Mouse (Mus musculus): Measurements from ENCODE around the gene Fkrp. TPM values are rescaled to one million over a fixed set of nuclear protein-coding genes. Genes with fewer than 3 reads are reported as not detected.

The Fkrp gene
- polyA plus RNA-seq (2012; rRNA removed) = 25.6 and 28.9 TPM in 2 replicates

DNA sequence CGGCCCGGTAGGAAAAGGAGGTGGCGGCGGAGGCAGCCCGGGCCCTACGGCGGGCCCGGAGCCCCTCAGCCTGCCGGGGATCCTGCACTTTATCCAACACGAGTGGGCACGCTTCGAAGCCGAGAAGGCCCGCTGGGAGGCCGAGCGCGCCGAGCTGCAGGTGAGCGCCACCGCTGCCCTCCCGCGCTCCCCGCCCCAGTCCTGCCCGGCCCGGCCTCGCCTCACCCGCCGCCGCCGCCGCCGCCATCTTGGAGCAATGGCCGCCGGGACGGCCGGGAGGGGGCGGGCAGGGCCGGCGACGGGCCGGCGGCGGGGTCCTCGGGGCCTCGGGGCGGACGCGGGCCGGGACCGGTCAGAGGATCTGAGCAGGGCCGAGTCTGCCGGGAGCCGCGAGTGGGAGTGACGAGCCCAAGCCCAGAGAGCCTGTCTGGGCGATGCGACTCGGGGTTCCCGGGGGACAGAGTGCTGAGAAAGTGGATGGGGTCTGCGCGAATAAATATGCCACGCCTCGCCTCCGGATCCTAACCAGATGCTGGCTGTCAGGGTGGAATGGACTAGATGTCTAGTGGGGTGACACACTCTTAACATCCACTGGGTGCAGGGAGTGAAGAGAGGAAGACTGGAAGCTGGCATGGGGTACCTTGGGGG lies at the start of gene Fkrp:
Gene Fkrp (minus strand): TSS at position 258 of the 648 bp plus-strand sequence.
- DNase-seq (ENCODE audit: low read depth) = no peak

DNA sequence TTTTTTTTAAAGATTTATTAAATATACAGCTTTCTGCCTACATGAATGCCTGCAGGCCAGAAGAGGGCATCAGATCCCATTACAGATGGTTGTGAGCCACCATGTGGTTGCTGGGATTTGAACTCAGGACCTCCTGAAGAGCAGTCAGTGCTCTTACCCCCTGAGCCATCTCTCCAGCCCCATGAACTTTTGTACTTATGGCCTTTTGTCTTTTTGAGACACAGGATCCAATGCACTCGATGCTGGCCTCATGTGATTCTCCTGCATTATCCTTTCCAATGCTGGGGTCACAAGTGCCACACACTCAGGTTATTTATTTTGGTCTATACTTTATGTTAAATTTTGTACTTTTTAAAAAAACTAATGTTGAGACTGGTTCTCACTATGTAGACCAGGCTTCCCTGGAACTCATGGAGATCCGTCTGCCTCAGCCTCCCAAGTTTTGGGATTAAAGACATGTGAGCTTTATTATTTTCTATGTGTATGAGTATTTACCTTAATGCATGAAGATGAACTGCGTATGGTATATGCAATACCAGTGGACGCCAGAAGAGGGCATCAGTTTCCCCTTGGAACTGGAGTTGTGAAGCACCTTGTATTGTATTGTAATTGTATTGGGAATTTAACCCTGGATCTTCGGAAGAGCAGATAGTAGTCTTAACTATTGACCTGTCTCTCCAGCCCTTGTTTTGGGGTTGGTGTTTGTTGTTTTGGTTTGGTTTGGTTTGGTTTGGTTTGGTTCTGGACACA lies 43.5 kb upstream of the Fkrp start:
- DNase-seq (ENCODE audit: low read depth) = no peak

DNA sequence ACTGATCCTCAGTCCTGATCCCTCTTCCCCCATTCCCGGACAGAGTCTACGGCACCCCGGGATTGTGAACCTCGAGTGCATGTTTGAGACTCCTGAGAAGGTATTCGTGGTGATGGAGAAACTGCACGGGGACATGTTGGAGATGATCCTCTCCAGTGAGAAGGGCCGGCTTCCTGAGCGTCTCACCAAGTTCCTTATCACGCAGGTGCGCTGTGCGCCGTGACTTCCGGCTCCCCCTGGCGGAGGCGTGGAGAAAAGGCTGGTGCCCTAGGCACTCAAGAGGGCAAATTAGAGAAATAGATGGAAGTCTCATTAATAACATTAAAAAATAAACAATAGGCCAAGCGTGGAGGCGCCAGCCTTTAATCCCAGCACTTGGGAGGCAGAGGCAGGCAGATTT lies 41.8 kb upstream of the Fkrp start:
- DNase-seq (ENCODE audit: low read depth) = no peak

DNA sequence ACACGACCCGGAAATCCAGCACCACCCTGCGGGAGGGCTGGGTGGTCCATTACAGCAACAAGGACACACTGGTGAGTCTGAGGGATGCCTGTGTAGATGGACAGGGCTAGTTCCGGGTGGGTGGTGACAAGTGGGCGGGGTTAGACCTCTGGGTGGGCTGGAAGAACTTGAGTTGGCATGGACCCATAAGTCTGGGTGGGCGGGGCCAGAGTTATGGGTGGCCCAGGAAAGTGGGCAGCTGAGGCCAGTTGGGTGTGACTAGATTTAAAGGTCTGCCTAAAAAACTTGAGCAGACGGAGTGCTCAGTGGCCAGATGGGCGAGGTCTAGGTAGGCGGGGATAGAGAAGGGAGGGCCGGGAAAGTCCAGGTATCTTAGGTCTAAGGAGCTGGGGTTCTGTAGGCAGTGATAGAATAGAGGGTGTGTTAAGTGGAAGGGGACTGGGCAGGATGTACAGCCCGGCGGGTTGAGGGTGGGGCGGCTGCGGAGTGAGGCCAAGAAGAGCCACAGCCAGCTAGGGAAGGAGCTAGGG lies 36.8 kb upstream of the Fkrp start:
- no peak for DNase-seq (ENCODE audit: low read depth)

DNA sequence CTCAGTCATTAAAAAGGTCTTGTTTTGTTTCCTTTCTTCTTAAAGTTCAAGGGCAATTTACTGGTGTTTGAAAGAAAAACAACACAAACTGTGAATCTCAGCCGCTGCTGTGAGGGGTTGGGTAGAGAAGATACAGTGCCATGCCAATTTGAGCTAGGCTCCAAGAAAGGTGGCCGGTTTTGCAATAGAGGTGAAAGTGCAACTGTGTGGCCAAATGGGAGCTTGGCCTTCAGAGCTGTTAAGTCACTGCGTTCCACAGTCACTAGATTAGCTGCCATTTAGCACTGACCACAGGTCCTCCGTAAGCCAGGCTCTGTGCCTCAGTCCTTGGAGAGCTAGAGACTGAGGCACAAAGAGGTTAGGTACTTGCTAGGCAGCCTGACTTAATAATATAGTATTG lies 35.1 kb upstream of the Fkrp start:
- DNase-seq (ENCODE audit: low read depth) = no peak

DNA sequence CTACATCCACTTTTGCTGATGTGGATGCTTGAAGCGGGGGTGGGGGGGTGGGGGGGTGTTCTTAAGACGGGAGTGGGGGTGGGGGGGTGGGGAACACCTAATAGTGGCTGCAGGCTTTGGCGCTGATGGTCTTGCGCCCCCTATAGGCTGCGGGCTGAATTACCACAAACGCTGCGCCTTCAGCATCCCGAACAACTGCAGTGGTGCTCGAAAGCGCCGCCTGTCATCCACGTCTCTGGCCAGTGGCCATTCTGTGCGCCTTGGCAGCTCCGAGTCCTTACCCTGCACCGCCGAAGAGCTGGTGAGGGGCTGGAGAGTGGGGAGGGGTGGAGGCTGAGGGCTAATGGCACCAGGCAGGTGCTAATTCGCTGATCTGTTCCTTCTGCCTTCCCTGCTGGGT lies 32.0 kb upstream of the Fkrp start:
- no peak for DNase-seq (ENCODE audit: low read depth)

DNA sequence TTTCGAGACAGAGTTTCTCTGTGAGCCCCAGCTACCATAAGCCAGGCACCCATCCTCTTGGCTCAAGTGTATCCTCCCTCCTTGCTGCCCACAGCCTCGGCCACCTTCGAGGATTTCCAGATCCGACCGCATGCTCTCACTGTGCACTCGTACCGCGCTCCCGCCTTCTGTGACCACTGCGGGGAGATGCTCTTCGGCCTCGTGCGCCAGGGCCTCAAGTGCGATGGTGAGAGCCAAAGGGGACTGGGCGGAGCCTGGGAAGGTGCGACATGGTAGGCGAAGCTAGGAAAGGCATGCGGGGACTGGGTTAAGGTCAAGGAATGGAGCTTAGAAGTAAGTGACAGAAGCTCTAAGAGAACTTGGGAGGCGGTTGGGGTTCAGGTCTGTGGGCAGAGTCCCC lies 31.0 kb upstream of the Fkrp start:
- DNase-seq (ENCODE audit: low read depth) = no peak

DNA sequence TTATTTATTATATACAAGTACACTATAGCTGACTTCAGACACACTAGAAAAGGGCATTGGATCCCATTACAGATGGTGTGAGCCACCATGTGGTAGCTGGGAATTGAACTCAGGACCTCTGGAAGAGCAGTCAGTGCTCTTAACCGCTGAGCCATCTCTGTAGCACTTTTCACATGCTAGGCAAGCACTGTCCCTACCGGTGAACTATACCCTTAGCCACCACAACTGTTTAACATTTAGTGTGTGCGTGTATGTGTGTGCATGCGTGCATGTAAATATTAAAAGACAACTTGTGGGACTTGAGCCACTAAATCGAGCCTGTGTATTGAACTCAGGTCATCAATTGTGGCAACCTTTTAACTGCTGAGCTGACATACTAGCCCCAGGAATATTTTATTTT lies 30.2 kb upstream of the Fkrp start:
- DNase-seq (ENCODE audit: low read depth) = no peak

DNA sequence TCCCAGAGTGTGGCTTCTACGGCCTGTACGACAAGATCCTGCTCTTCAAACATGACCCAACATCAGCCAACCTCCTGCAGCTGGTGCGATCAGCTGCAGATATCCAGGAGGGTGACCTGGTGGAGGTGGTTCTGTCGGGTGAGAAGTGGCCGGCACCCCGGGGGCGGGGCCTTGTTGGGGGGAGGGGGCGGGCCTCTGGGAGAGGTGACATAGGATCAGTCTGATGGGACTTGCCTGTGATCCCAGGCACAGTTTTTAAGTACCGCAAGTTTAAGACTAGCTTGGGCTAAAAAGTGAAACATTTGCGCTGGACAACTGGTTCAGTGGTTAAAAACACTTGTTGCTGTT lies 29.3 kb upstream of the Fkrp start:
- DNase-seq (ENCODE audit: low read depth) = no peak

DNA sequence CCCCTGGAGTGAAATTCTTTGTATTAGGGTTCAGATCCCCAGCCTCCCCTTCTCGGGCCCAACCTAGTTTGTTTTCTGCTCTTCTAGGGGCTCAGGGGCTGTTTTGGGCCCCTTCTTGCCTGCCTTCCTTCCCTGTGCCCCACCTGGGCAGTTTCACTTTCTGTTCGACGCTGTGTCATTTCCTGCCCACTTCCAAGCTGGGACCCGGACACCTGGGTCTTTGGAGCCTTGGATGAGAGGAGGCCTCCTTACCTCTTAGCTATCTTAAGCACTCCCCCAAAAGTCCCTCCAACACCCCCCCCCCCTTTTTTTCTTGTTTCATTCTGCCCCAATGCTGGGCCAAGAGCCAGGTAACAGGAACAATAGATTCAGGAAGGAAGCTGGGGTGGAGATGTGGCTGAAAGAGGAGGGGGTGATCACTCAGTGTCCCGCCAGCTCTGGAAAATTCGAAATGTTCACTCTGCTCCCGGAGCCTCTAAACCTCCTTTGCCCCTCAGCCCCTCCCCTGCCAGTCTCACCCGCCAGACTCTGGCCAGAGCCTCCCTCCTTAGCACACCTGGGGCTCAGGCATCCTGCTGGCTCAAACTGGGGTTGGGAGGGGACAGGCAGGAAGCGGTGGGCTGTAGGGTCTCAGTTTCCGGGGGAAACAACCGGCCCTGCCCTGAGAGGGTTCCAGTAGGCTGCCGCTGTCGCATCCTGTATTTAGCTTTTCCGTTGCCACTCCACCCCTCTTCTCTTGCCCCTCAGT lies 28.7 kb upstream of the Fkrp start:
- no peak for DNase-seq (ENCODE audit: low read depth)

DNA sequence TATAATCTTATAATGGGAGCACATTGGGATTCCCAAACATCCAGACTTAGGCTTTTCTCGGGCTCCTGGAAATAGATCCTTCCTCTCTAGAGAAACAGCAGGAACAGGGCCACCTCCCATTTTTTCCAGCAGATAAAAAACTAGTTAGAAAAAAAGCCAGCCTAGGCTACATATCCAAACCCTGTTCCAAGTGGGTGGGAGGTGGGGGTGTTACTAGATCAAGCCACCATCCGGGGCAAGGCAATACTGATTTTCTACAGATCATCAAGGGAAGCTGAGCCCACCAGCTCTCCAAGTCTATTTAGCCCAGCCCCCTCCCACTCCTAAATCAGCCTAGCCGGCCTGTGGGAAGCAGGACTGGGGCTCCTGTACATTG lies 28.2 kb upstream of the Fkrp start:
- no peak for DNase-seq (ENCODE audit: low read depth)

DNA sequence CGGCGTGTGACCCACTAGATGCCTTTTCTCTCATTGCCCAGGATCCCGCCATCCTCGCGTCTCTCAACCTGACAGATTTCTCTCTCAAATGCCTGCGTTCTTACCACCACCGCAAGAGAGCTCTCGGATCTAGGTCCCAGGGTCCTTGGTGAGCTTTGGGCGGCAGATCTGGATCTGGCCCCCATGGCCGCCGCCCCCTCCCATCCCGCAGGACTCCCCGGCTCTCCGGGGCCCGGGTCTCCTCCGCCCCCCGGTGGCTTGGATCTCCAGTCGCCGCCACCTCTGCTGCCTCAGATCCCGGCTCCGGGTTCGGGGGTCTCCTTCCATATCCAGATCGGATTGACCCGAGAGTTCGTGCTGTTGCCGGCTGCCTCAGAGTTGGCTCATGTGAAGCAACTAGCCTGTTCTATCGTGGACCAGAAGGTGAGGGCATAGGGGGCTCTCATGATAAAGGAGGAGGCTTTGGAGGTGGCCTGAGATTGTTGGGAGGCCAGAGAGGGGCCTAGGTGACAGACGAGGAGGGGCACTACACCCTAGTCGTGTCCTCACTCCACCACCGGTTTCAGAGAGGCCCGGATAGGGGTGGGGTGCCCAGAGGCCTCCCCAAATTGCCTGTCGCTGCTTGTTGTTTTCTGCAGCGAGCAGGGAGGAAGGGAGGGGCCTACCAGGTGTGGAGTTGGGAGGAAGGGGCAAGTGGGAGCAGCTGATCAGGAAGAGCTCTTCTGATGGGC lies 27.1 kb upstream of the Fkrp start:
- no peak for DNase-seq (ENCODE audit: low read depth)

DNA sequence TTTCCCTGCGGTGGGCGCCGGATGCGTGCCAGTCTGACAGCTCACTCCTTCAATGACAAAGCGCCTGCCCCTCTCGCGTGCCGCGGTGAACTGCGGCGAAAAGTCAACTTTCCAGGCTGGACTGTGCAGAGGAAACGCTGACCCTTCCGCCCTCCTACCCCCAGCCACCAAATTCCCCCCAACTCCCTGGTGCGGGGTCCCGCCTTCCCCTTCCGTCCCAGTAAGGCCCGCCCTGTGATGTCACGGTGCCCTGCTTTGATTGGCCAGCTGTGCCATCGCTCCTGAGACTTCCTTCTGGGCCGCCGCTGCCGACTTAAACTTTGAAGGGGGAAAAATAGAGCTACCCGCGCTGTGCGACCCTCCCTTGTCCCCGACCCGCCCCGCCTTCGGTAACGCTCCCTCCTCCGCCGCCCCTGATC lies 26.1 kb upstream of the Fkrp start, which contains the start of gene Prkd2:
Gene Prkd2 (plus strand): TSS at position 258 of the 419 bp plus-strand sequence.
- no peak for DNase-seq (ENCODE audit: low read depth)

DNA sequence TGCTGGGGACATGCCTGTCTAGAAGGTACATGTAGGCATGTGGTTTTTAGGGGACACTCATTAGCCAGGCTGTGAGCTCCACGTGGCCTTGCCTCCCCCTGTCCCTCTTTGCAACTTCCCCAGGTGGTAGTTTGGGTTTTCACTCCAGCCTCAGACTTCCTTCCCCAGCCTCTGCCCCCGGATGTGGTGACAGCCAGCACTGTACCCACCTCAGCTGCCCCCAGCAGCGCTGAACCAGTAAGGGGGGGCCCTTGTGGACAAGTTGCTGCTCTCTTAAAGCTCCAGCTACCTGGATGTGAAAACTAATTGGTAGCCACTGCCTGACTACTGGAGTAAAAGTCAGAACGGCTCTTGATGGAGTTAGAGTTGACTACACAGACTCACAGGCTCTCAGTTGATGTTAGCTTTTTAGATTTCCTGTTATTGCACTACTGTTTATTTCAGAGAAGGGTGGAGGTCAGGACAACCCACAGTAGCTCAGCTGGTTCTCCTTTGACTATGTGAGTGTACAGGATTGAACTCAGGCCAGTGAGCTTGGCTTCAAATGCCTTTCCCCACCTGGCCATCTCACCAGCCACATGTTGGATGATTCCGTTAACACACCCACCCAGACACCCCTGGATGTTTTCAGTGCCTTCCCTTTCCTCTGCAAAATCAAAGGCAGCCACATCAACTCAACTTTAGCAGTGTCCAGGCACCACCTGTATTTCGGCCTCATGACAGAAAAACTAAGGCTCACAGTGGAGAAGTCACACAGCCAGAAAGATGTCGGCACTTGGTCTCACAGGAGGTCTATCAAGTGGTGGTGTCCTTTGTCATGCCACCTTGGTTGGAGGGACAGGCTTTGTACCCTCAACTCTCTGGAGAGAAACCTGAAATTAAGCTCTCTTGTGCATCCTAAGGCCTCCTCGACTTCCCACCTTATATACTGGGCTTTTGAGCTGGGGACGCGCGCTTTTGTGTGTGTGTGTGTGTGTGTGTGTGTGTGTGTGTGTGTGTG lies 25.3 kb upstream of the Fkrp start:
- DNase-seq (ENCODE audit: low read depth) = no peak

DNA sequence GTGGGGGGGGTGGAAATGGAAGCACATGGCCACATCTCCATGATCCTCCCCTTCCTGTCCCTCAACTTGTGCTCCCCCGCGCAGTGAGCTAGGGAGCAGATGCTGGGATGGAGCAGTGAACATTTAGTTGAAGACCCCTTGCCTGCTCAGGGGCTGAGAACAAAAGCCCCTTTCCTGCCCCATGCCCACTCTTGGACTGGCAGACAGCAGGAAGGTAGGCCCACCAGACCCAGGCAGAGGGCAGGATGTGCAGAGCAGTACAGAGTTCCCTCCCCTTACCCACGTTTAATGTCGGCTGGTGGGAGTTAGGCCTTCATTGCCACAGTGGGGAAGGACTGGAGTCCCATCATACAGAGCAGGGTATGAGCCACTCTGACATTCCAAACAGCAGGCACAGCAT lies 24.5 kb upstream of the Fkrp start:
- DNase-seq (ENCODE audit: low read depth) = no peak

DNA sequence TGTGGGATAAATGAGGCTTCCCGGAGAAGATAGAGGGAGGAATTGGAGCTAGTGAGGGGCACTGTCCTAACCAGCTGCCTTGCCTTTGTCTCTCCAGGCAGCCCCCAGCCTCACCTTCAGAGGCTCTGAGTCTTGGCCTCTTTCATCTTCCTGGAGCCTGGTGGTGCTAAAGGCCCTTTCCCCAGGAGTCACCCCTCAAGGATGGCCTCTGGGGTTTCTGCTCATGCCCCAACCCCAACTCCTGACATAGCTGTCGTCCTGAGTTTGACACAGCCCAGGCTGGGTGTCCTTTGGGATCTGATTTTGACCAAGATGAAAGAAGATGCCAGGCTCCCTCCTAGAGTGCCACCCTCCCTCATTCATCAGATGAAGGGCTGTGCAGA lies 23.6 kb upstream of the Fkrp start:
- no peak for DNase-seq (ENCODE audit: low read depth)

DNA sequence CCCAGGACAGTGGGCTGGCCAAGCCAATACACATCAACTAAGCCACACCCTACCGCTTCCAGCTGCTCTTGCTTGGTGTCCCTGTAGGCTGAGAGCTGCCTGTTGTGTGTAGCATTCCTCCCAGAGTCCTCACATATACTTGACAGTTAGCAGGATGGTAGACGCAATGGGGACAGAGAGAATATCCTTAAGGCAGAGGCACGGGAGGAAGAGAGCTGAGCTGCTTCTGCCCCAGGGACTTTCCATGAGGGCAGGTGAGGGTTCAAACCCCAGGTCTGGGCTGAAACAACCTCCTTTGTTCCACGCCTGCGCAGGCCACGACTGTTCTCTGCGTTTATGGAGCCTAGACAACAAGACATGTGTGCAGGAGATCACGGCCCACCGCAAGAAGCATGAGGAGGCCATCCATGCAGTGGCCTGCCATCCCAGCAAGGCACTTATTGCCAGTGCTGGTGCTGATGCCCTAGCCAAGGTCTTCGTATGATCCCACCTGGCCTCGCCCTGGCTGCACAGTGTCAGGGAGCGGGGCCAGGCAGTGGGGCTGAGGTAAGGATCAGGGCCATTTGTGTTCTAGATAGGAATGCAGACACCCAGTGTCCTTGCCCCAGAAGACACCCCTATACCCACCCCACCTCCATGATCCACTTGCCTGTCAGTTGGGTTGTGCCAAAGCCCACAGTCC lies 23.0 kb upstream of the Fkrp start:
- no peak for DNase-seq (ENCODE audit: low read depth)

DNA sequence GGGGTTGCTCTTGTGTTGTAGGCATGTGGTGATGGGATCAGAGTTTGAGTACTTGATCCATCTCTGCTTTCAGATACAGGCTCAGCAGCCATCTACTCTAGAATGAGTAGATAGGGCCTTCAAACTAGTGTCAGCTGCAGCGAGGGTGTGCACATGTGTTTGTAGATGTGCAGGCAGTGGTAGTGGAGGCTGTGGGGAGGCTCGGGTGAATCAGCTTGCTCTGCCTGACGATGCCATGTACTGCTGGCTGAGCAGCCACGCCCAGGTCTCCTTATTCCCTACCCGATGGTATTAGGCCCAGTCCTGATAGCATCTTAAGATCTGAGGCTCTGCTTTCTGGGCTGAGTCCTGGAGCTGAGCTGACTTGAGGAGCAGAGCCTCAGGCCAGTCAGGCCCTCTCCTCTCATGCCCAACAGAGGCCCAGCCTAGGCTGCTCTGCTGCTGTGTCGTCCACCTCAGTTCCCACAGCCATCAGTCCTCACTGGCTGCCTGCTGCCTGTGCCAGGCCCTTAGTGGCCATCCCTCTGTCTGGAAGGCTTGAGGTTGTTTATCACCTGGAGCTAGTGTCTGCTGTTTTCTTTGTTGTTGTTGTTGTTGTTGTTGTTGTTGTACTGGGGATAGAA lies 22.4 kb upstream of the Fkrp start:
- DNase-seq (ENCODE audit: low read depth) = no peak

DNA sequence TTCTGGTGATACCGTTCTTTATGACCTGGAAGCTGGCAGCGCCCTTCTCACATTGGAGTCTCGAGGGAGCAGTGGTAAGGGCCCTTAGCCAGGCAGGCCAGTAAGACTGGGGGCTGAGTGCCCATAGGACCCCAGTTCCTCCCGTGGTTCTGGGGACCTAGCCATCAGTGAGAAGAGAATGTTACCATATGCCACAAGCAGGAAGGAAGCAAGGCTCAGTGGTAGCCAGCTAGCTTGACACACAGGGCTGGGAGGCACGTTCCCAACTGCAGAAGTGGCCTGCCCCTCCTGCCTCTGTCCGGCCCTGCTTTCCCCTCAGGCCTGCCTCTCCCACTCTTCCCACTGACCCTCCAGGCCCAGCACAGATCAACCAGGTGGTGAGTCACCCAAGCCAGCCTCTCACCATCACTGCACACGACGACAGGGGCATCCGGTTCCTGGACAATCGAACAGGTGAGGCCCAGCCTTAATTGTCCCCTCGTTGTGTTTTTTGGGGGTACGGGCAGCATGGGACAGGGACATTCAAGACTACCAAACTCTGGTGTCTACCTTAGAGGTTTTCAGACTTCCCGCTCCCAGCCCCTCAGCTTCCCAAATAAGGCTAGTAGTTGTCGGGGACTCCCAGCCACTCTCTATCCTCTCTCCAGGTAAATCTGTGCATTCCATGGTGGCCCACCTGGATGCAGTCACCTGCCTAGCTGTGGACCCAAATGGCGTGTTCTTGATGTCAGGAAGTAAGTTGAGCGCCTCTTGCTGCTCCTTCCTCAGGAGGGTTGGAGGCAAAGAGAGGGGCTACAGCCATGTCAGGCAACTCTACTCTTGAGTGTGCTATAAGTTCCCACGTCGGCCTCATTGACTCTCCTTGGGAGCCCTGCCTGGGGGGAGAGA lies 21.6 kb upstream of the Fkrp start:
- DNase-seq (ENCODE audit: low read depth) = no peak
